In the genomic region with DNA sequence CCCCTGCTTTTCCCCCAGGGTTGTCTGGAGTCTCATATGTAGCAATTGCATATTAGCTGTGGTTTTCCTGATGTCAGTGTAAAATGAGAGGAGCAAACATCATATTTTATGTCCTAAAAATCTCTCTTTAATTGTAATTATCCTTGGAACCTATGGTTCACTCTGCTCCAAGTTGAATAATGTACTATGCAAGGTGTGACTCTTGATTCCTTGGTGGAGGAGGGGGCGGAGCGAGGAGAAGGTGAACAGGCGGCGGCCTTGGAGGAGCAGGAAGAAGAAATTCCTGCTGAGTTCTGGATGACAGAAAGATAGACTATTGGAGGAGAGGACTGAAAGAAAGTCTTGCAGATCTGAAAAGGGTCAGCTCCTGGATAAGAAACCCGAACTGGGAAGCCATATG, we compare ENCODE assay signal across 8 mouse cellular contexts.
DNase-seq lines count a peak whose midpoint lies in the region; ATAC-seq and TF ChIP-seq lines count a peak whose summit lies in the region.
"Not testable (repeated sequence)": the region's sequence is repeated elsewhere in the genome, so short reads cannot be mapped to it uniquely, and the experiment has no call there.

No protein-coding gene starts in this region.

- H3K4me1 ChIP-seq in MEL (ENCODE audit: control insufficient read depth in 1 of 2, insufficient read depth in 2 of 2, low read length in 2 of 2); forebrain, embryonic 10.5 days; heart, embryonic 12.5 days (replicated peaks); hindbrain, postnatal 0 days (ENCODE audit: insufficient read depth, low read length); limb, embryonic 11.5 days (ENCODE audit: control insufficient read depth, insufficient read depth, low read length); lung, embryonic 15.5 days; midbrain, embryonic 16.5 days (ENCODE audit: control insufficient read depth, insufficient read depth, low read length); stomach, embryonic 16.5 days (ENCODE audit: control insufficient read depth, insufficient read depth, low read length): not testable (repeated sequence)

- H3K27ac ChIP-seq in MEL (ENCODE audit: control insufficient read depth, low read depth, low read length); heart, embryonic 12.5 days (ENCODE audit: poor library complexity, severe bottlenecking); hindbrain, postnatal 0 days; limb, embryonic 11.5 days (replicated peaks; ENCODE audit: low read depth, low read length); lung, embryonic 15.5 days; midbrain, embryonic 16.5 days (ENCODE audit: low read length); stomach, embryonic 16.5 days (ENCODE audit: low read length): not testable (repeated sequence)
- H3K27ac ChIP-seq in forebrain, embryonic 10.5 days: 0 out of 2 replicates have a peak overlapping the region, but pooled peaks have one; percentile 30

- H3K27me3 ChIP-seq in MEL (ENCODE audit: control insufficient read depth in 1 of 2, insufficient read depth in 2 of 2, low read length in 2 of 2); forebrain, embryonic 10.5 days (ENCODE audit: poor library complexity, severe bottlenecking); heart, embryonic 12.5 days (replicated peaks); hindbrain, postnatal 0 days (ENCODE audit: insufficient read depth, low read length); limb, embryonic 11.5 days (ENCODE audit: control insufficient read depth, insufficient read depth, low read length); lung, embryonic 15.5 days; midbrain, embryonic 16.5 days (ENCODE audit: control insufficient read depth, insufficient read depth, low read depth, low read length); stomach, embryonic 16.5 days (ENCODE audit: control insufficient read depth, insufficient read depth, low read length): not testable (repeated sequence)

- not testable (repeated sequence) for TF ChIP-seq RAD21 in MEL (IDR thresholded peaks at IDR 0.05; ENCODE audit: low read depth, low read length)

- not testable (repeated sequence) for DNase-seq in MEL (ENCODE audit: low read depth, low spot score); forebrain, embryonic 10.5 days (ENCODE audit: extremely low spot score, low spot score); hindbrain, postnatal 0 days (ENCODE audit: low spot score); limb, embryonic 11.5 days (ENCODE audit: low spot score)

- TF ChIP-seq CTCF in MEL (IDR thresholded peaks at IDR 0.05 in 2 of 3, conservative IDR thresholded peaks at IDR 0.05 in 1 of 3; ENCODE audit: control insufficient read depth in 1 of 3, insufficient read depth in 1 of 3, low read depth in 2 of 3, low read length in 3 of 3, poor library complexity in 1 of 3, severe bottlenecking in 1 of 3); hindbrain, postnatal 0 days (IDR thresholded peaks at IDR 0.05; ENCODE audit: low read depth): not testable (repeated sequence)

- H3K9ac ChIP-seq in MEL (ENCODE audit: control insufficient read depth, low read depth, low read length, poor library complexity, severe bottlenecking): peak overlapping the region; percentile 67
- peak overlapping the region; percentile 85; the same call in 1 of the 2 replicates for H3K9ac ChIP-seq in heart, embryonic 12.5 days
- not testable (repeated sequence) for H3K9ac ChIP-seq in hindbrain, postnatal 0 days (replicated peaks; ENCODE audit: low read length); midbrain, embryonic 16.5 days (ENCODE audit: low read depth, low read length)
- peak overlapping the region; percentile 76 for H3K9ac ChIP-seq in limb, embryonic 11.5 days (ENCODE audit: low read length)
- H3K9ac ChIP-seq in lung, embryonic 15.5 days: peak overlapping the region; percentile 61; the same call in 1 of the 2 replicates
- H3K9ac ChIP-seq in stomach, embryonic 16.5 days (ENCODE audit: low read length): peak overlapping the region; percentile 83

- TF ChIP-seq POLR2A in MEL (IDR thresholded peaks at IDR 0.05; ENCODE audit: control insufficient read depth in 1 of 2, insufficient read depth in 1 of 2, low read depth in 1 of 2, low read length in 2 of 2, poor library complexity in 1 of 2): not testable (repeated sequence)

- H3K4me3 ChIP-seq in MEL (ENCODE audit: control insufficient read depth in 1 of 2, insufficient read depth in 1 of 2, low read depth in 2 of 2, low read length in 2 of 2): peak overlapping the region; percentile 43 to 57; a peak in 3 of 4 replicates
- peak overlapping the region; percentile 63 for H3K4me3 ChIP-seq in forebrain, embryonic 10.5 days
- H3K4me3 ChIP-seq in heart, embryonic 12.5 days: peak overlapping the region; percentile 89
- H3K4me3 ChIP-seq in hindbrain, postnatal 0 days (ENCODE audit: low read length): peak overlapping the region; percentile 50
- peak overlapping the region; percentile 51 for H3K4me3 ChIP-seq in limb, embryonic 11.5 days (ENCODE audit: low read depth, low read length)
- peak overlapping the region; percentile 66 for H3K4me3 ChIP-seq in lung, embryonic 15.5 days
- peak overlapping the region; percentile 52 for H3K4me3 ChIP-seq in midbrain, embryonic 16.5 days (ENCODE audit: low read depth, low read length)
- peak overlapping the region; percentile 68 for H3K4me3 ChIP-seq in stomach, embryonic 16.5 days (replicated peaks; ENCODE audit: low read length)

- not testable (repeated sequence) for TF ChIP-seq EP300 in MEL (IDR thresholded peaks at IDR 0.05; ENCODE audit: low read depth in 1 of 2, low read length in 2 of 2)

- WGBS in forebrain, embryonic 10.5 days: 20% methylated on average over 5 of the region's 5 CpGs
- 15% methylated on average over 5 of the region's 5 CpGs for WGBS in heart, embryonic 12.5 days
- 29% methylated on average over 5 of the region's 5 CpGs for WGBS in hindbrain, postnatal 0 days
- 25% methylated on average over 5 of the region's 5 CpGs for WGBS in limb, embryonic 11.5 days
- WGBS in lung, embryonic 15.5 days: 28% methylated on average over 5 of the region's 5 CpGs
- 35% methylated on average over 5 of the region's 5 CpGs for WGBS in midbrain, embryonic 16.5 days
- 13% methylated on average over 5 of the region's 5 CpGs for WGBS in stomach, embryonic 16.5 days

- H3K36me3 ChIP-seq in MEL (ENCODE audit: control insufficient read depth in 1 of 2, insufficient read depth in 2 of 2, low read length in 2 of 2); forebrain, embryonic 10.5 days (replicated peaks); heart, embryonic 12.5 days; hindbrain, postnatal 0 days (ENCODE audit: insufficient read depth, low read length); limb, embryonic 11.5 days (ENCODE audit: control insufficient read depth, insufficient read depth, low read length); lung, embryonic 15.5 days; midbrain, embryonic 16.5 days (ENCODE audit: control insufficient read depth, insufficient read depth, low read length); stomach, embryonic 16.5 days (ENCODE audit: control insufficient read depth, insufficient read depth, low read length): not testable (repeated sequence)

- not testable (repeated sequence) for ATAC-seq in heart, embryonic 12.5 days (ENCODE audit: insufficient number of reproducible peaks, low FRiP score); hindbrain, postnatal 0 days; limb, embryonic 11.5 days (ENCODE audit: insufficient number of reproducible peaks, low FRiP score, low TSS enrichment, low read depth); lung, embryonic 15.5 days (ENCODE audit: borderline replicate concordance, extremely low read depth, low FRiP score, low TSS enrichment); midbrain, embryonic 16.5 days; stomach, embryonic 16.5 days (ENCODE audit: insufficient read depth, low FRiP score)

- peak overlapping the region; percentile 68 for H3K4me2 ChIP-seq in heart, embryonic 12.5 days
- peak overlapping the region; percentile 55 for H3K4me2 ChIP-seq in hindbrain, postnatal 0 days (ENCODE audit: low read depth, low read length)
- H3K4me2 ChIP-seq in limb, embryonic 11.5 days (ENCODE audit: low read depth, severe bottlenecking): peak overlapping the region; percentile 41
- peak overlapping the region; percentile 55 for H3K4me2 ChIP-seq in lung, embryonic 15.5 days
- peak overlapping the region; percentile 59 for H3K4me2 ChIP-seq in midbrain, embryonic 16.5 days (ENCODE audit: low read length)
- peak overlapping the region; percentile 45 for H3K4me2 ChIP-seq in stomach, embryonic 16.5 days (ENCODE audit: low read depth, low read length)

- not testable (repeated sequence) for H3K79me2 ChIP-seq in MEL (ENCODE audit: control insufficient read depth, insufficient read depth, low read length, poor library complexity)

- H3K9me3 ChIP-seq in MEL (replicated peaks; ENCODE audit: insufficient read depth, low read length); heart, embryonic 12.5 days (replicated peaks); hindbrain, postnatal 0 days (ENCODE audit: low read length); limb, embryonic 11.5 days (ENCODE audit: control insufficient read depth, low read length); lung, embryonic 15.5 days; midbrain, embryonic 16.5 days (replicated peaks; ENCODE audit: control insufficient read depth, low read length, poor library complexity, severe bottlenecking); stomach, embryonic 16.5 days (replicated peaks; ENCODE audit: control insufficient read depth, low read length): not testable (repeated sequence)
- peaks cover 17% of the 10 kb centered on the region; the same call in 1 of the 2 replicates for H3K9me3 ChIP-seq in forebrain, embryonic 10.5 days
